9 mouse cellular contexts compared by ENCODE assay signal in the genomic region with DNA sequence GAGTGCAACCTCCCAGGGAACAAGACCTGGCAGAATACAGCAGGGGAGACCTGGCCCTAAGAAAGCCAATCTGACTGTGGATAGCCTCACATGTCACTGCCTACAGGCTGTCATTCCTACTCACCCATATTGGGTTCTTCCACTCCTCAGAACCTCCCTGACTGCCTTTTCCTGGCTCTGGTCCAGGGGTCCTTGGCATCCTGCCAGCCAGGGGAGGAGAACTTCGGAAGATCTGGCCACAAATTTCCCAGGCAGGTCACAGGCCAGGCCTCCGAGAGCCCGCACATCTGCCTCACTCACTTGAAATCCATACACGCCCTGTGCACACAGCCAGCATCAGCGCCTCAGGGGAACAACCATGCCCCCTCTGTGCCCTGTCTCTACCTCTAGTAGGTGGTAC. TPM values are rescaled to one million over a fixed set of nuclear protein-coding genes. Genes with fewer than 3 reads are reported as not detected.
DNase-seq lines count a peak whose midpoint lies in the region; ATAC-seq and TF ChIP-seq lines count a peak whose summit lies in the region.
"Had no signal": no experiment of that assay in that cellular context is flagged by ENCODE, and none has a peak within 500 bp of the region (broad histone marks: within the 10 kb centered on the region; RNA-seq: fewer than 3 reads in every experiment).

No protein-coding gene starts in this region.

- H3K4me2 ChIP-seq in heart, embryonic 13.5 days, result no peak overlapping the region
- H3K4me2 ChIP-seq in heart, embryonic 12.5 days, result no peak overlapping the region
- H3K4me2 ChIP-seq in midbrain, postnatal 0 days (ENCODE audit: low read depth, low read length, poor library complexity, severe bottlenecking), result no peak overlapping the region
- no peak overlapping the region for H3K4me2 ChIP-seq in intestine, embryonic 16.5 days (ENCODE audit: low read depth, low read length)
- no peak overlapping the region for H3K4me2 ChIP-seq in forebrain, embryonic 11.5 days (ENCODE audit: low read depth, low read length, severe bottlenecking)
- H3K4me2 ChIP-seq: midbrain, embryonic 12.5 days had no signal

- peak; percentile 64 for DNase-seq in right cerebral cortex, postnatal 14 days
- DNase-seq in right cerebral cortex, postnatal 36 days (ENCODE audit: low spot score in 2 of 2), result no peak
- DNase-seq in brain, embryonic 14.5 days (ENCODE audit: low read depth), result peak; percentile 36
- DNase-seq in midbrain, postnatal 0 days (ENCODE audit: low spot score), result peak; percentile 9
- no peak for DNase-seq in forebrain, embryonic 11.5 days (ENCODE audit: low spot score)

- H3K27ac ChIP-seq in heart, embryonic 13.5 days (replicated peaks), result no peak overlapping the region
- H3K27ac ChIP-seq in heart, embryonic 12.5 days (ENCODE audit: poor library complexity, severe bottlenecking), result no peak overlapping the region
- H3K27ac ChIP-seq in midbrain, postnatal 0 days (ENCODE audit: low read depth, low read length), result no peak overlapping the region
- no peak overlapping the region for H3K27ac ChIP-seq in intestine, embryonic 16.5 days (ENCODE audit: low read length)
- no peak overlapping the region for H3K27ac ChIP-seq in forebrain, embryonic 11.5 days (ENCODE audit: low read depth, low read length)
- H3K27ac ChIP-seq: midbrain, embryonic 12.5 days had no signal

- ATAC-seq in heart, embryonic 13.5 days (ENCODE audit: extremely low read depth, insufficient number of reproducible peaks, low FRiP score, low TSS enrichment), result no peak
- no peak for ATAC-seq in heart, embryonic 12.5 days (ENCODE audit: insufficient number of reproducible peaks, low FRiP score)
- ATAC-seq in midbrain, postnatal 0 days (ENCODE audit: low FRiP score), result no peak
- ATAC-seq in intestine, embryonic 16.5 days, result no peak
- ATAC-seq in forebrain, embryonic 11.5 days (replicated peaks; ENCODE audit: low FRiP score), result no peak

- TF ChIP-seq CTCF in brain, embryonic 14.5 days (IDR thresholded peaks at IDR 0.05; ENCODE audit: borderline replicate concordance, extremely low read depth, insufficient read depth, insufficient read length), result no peak
- TF ChIP-seq CTCF in midbrain, postnatal 0 days (IDR thresholded peaks at IDR 0.05), result no peak

- peaks cover 3% of the 10 kb centered on the region; the same call in 1 of the 2 replicates for H3K27me3 ChIP-seq in heart, embryonic 13.5 days (replicated peaks)
- H3K27me3 ChIP-seq in heart, embryonic 12.5 days (replicated peaks), result peaks cover 26% of the 10 kb centered on the region; the same call in 1 of the 2 replicates
- H3K27me3 ChIP-seq in midbrain, postnatal 0 days (ENCODE audit: insufficient read depth, low read length), result no peaks in the 10 kb centered on the region
- H3K27me3 ChIP-seq in intestine, embryonic 16.5 days (replicated peaks; ENCODE audit: control insufficient read depth, insufficient read depth, low read length), result no peaks in the 10 kb centered on the region
- no peaks in the 10 kb centered on the region for H3K27me3 ChIP-seq in forebrain, embryonic 11.5 days (ENCODE audit: control insufficient read depth, insufficient read depth, low read length)

- H3K4me3 ChIP-seq in heart, embryonic 13.5 days, result no peak overlapping the region
- H3K4me3 ChIP-seq in heart, embryonic 12.5 days, result no peak overlapping the region
- H3K4me3 ChIP-seq in midbrain, postnatal 0 days (ENCODE audit: low read depth, low read length), result no peak overlapping the region
- no peak overlapping the region for H3K4me3 ChIP-seq in intestine, embryonic 16.5 days (ENCODE audit: low read length)
- no peak overlapping the region for H3K4me3 ChIP-seq in forebrain, embryonic 11.5 days (ENCODE audit: low read depth, low read length)
- H3K4me3 ChIP-seq: midbrain, embryonic 12.5 days had no signal

- H3K36me3 ChIP-seq in heart, embryonic 13.5 days, result no peaks in the 10 kb centered on the region
- no peaks in the 10 kb centered on the region for H3K36me3 ChIP-seq in heart, embryonic 12.5 days
- no peaks in the 10 kb centered on the region for H3K36me3 ChIP-seq in midbrain, postnatal 0 days (ENCODE audit: insufficient read depth, low read length)
- H3K36me3 ChIP-seq in intestine, embryonic 16.5 days (ENCODE audit: control insufficient read depth, insufficient read depth, low read length), result no peaks in the 10 kb centered on the region
- H3K36me3 ChIP-seq in forebrain, embryonic 11.5 days (ENCODE audit: control insufficient read depth, insufficient read depth, low read length), result no peaks in the 10 kb centered on the region
- H3K36me3 ChIP-seq: midbrain, embryonic 12.5 days had no signal

- no peaks in the 10 kb centered on the region for H3K9me3 ChIP-seq in heart, embryonic 13.5 days
- no peaks in the 10 kb centered on the region for H3K9me3 ChIP-seq in heart, embryonic 12.5 days (replicated peaks)
- H3K9me3 ChIP-seq in midbrain, postnatal 0 days (ENCODE audit: low read length), result no peaks in the 10 kb centered on the region
- H3K9me3 ChIP-seq in intestine, embryonic 16.5 days (ENCODE audit: control insufficient read depth, low read length), result no peaks in the 10 kb centered on the region
- no peaks in the 10 kb centered on the region for H3K9me3 ChIP-seq in forebrain, embryonic 11.5 days (ENCODE audit: control insufficient read depth, low read length)
- H3K9me3 ChIP-seq: midbrain, embryonic 12.5 days had no signal

- peaks cover 20% of the 10 kb centered on the region for H3K4me1 ChIP-seq in heart, embryonic 13.5 days
- peaks cover 21% of the 10 kb centered on the region for H3K4me1 ChIP-seq in heart, embryonic 12.5 days (replicated peaks)
- no peaks in the 10 kb centered on the region; the same call in 1 of the 2 replicates for H3K4me1 ChIP-seq in midbrain, postnatal 0 days (ENCODE audit: insufficient read depth, low read length)
- peaks cover 6% of the 10 kb centered on the region; the same call in 1 of the 2 replicates for H3K4me1 ChIP-seq in intestine, embryonic 16.5 days (ENCODE audit: control insufficient read depth, insufficient read depth, low read length)
- no peaks in the 10 kb centered on the region for H3K4me1 ChIP-seq in forebrain, embryonic 11.5 days (replicated peaks; ENCODE audit: control insufficient read depth, insufficient read depth, low read length)
- H3K4me1 ChIP-seq: midbrain, embryonic 12.5 days had no signal

- TF ChIP-seq POLR2A in brain, embryonic 14.5 days (IDR thresholded peaks at IDR 0.05; ENCODE audit: borderline replicate concordance, extremely low read depth, insufficient read depth, insufficient read length, poor library complexity, severe bottlenecking), result no peak

- H3K9ac ChIP-seq in heart, embryonic 13.5 days, result peak overlapping the region; percentile 28; the same call in 1 of the 2 replicates
- no peak overlapping the region for H3K9ac ChIP-seq in heart, embryonic 12.5 days
- no peak overlapping the region for H3K9ac ChIP-seq in midbrain, postnatal 0 days (replicated peaks; ENCODE audit: low read length, poor library complexity, severe bottlenecking)
- no peak overlapping the region; the same call in 1 of the 2 replicates for H3K9ac ChIP-seq in intestine, embryonic 16.5 days (ENCODE audit: low read depth, low read length)
- H3K9ac ChIP-seq in forebrain, embryonic 11.5 days (ENCODE audit: low read length), result no peak overlapping the region
- H3K9ac ChIP-seq: midbrain, embryonic 12.5 days had no signal

- WGBS in heart, embryonic 13.5 days, result 13% methylated on average over 5 of the region's 5 CpGs
- WGBS in heart, embryonic 12.5 days, result 46% methylated on average over 5 of the region's 5 CpGs
- WGBS in midbrain, postnatal 0 days, result 65% methylated on average over 5 of the region's 5 CpGs
- 32% methylated on average over 5 of the region's 5 CpGs for WGBS in intestine, embryonic 16.5 days
- 71% methylated on average over 5 of the region's 5 CpGs for WGBS in forebrain, embryonic 11.5 days

RNA-seq across cellular contexts. Expression of a gene that starts 2.7 kb away (rescaled TPM):
- 28.7 and 32.4 TPM in 2 replicates for polyA plus RNA-seq in heart, embryonic 13.5 days (2015; fragmentation: Nextera tagmentation; extraction: Ambion mirVana)
- 18.2 and 20.5 TPM in 2 replicates for polyA plus RNA-seq in heart, embryonic 12.5 days (2016; fragmentation: Nextera tagmentation; extraction: Ambion mirVana)
- 0.07 and 0.19 TPM in 2 replicates for polyA plus RNA-seq in brain, embryonic 14.5 days (2012; rRNA removed)
- total RNA-seq in midbrain, postnatal 0 days (2014; rRNA removed), result 0.52 and 1.6 TPM in 2 replicates
- polyA plus RNA-seq in midbrain, postnatal 0 days (2015; fragmentation: Nextera tagmentation; extraction: Ambion mirVana), result 2.2 and 3.6 TPM in 2 replicates
- polyA plus RNA-seq in intestine, embryonic 16.5 days (2015; fragmentation: Nextera tagmentation; extraction: Ambion mirVana), result 27.7 and 33.3 TPM in 2 replicates
- not detected in 2 replicates for polyA plus RNA-seq in forebrain, embryonic 11.5 days (2014; fragmentation: Nextera tagmentation; extraction: Ambion mirVana)

RNA-seq across cellular contexts. Expression of a gene that starts 15.6 kb away (rescaled TPM):
- not detected in 2 replicates for polyA plus RNA-seq in heart, embryonic 13.5 days (2015; fragmentation: Nextera tagmentation; extraction: Ambion mirVana)
- not detected in 2 replicates for polyA plus RNA-seq in heart, embryonic 12.5 days (2016; fragmentation: Nextera tagmentation; extraction: Ambion mirVana)
- polyA plus RNA-seq in brain, embryonic 14.5 days (2012; rRNA removed), result 0.09 TPM in 1 of 2 replicates, not detected in the other
- total RNA-seq in midbrain, postnatal 0 days (2014; rRNA removed), result not detected in 2 replicates
- polyA plus RNA-seq in midbrain, postnatal 0 days (2015; fragmentation: Nextera tagmentation; extraction: Ambion mirVana), result not detected in 2 replicates
- polyA plus RNA-seq in intestine, embryonic 16.5 days (2015; fragmentation: Nextera tagmentation; extraction: Ambion mirVana), result 0.05 TPM in 2 replicates
- polyA plus RNA-seq in forebrain, embryonic 11.5 days (2014; fragmentation: Nextera tagmentation; extraction: Ambion mirVana), result not detected in 2 replicates
- polyA plus RNA-seq: midbrain, embryonic 12.5 days had no signal

RNA-seq across cellular contexts. Expression of a gene that starts 22.1 kb away (rescaled TPM):
- 27.1 and 30.6 TPM in 2 replicates for polyA plus RNA-seq in heart, embryonic 13.5 days (2015; fragmentation: Nextera tagmentation; extraction: Ambion mirVana)
- 30.5 and 31.8 TPM in 2 replicates for polyA plus RNA-seq in heart, embryonic 12.5 days (2016; fragmentation: Nextera tagmentation; extraction: Ambion mirVana)
- 26.7 and 30.6 TPM in 2 replicates for polyA plus RNA-seq in brain, embryonic 14.5 days (2012; rRNA removed)
- total RNA-seq in midbrain, postnatal 0 days (2014; rRNA removed), result 25.2 and 27.3 TPM in 2 replicates
- 25.1 and 27.2 TPM in 2 replicates for polyA plus RNA-seq in midbrain, postnatal 0 days (2015; fragmentation: Nextera tagmentation; extraction: Ambion mirVana)
- polyA plus RNA-seq in intestine, embryonic 16.5 days (2015; fragmentation: Nextera tagmentation; extraction: Ambion mirVana), result 33.6 and 34.6 TPM in 2 replicates
- polyA plus RNA-seq in forebrain, embryonic 11.5 days (2014; fragmentation: Nextera tagmentation; extraction: Ambion mirVana), result 24.0 and 24.5 TPM in 2 replicates

RNA-seq across cellular contexts. Expression of a gene that starts 24.0 kb away (rescaled TPM):
- 13.3 and 13.7 TPM in 2 replicates for polyA plus RNA-seq in heart, embryonic 13.5 days (2015; fragmentation: Nextera tagmentation; extraction: Ambion mirVana)
- polyA plus RNA-seq in heart, embryonic 12.5 days (2016; fragmentation: Nextera tagmentation; extraction: Ambion mirVana), result 11.3 and 12.5 TPM in 2 replicates
- 43.2 and 59.4 TPM in 2 replicates for polyA plus RNA-seq in brain, embryonic 14.5 days (2012; rRNA removed)
- total RNA-seq in midbrain, postnatal 0 days (2014; rRNA removed), result 8.0 and 10.5 TPM in 2 replicates
- 26.7 and 33.3 TPM in 2 replicates for polyA plus RNA-seq in midbrain, postnatal 0 days (2015; fragmentation: Nextera tagmentation; extraction: Ambion mirVana)
- 15.8 and 19.4 TPM in 2 replicates for polyA plus RNA-seq in intestine, embryonic 16.5 days (2015; fragmentation: Nextera tagmentation; extraction: Ambion mirVana)
- 20.4 and 22.6 TPM in 2 replicates for polyA plus RNA-seq in forebrain, embryonic 11.5 days (2014; fragmentation: Nextera tagmentation; extraction: Ambion mirVana)

RNA-seq across cellular contexts. Expression of a gene that starts 24.2 kb away (rescaled TPM):
- 18.8 and 20.4 TPM in 2 replicates for polyA plus RNA-seq in heart, embryonic 13.5 days (2015; fragmentation: Nextera tagmentation; extraction: Ambion mirVana)
- 22.4 and 23.0 TPM in 2 replicates for polyA plus RNA-seq in heart, embryonic 12.5 days (2016; fragmentation: Nextera tagmentation; extraction: Ambion mirVana)
- 12.4 and 18.7 TPM in 2 replicates for polyA plus RNA-seq in brain, embryonic 14.5 days (2012; rRNA removed)
- total RNA-seq in midbrain, postnatal 0 days (2014; rRNA removed), result 3.4 and 5.8 TPM in 2 replicates
- polyA plus RNA-seq in midbrain, postnatal 0 days (2015; fragmentation: Nextera tagmentation; extraction: Ambion mirVana), result 2.2 and 2.5 TPM in 2 replicates
- polyA plus RNA-seq in intestine, embryonic 16.5 days (2015; fragmentation: Nextera tagmentation; extraction: Ambion mirVana), result 20.6 and 22.7 TPM in 2 replicates
- 34.6 and 36.0 TPM in 2 replicates for polyA plus RNA-seq in forebrain, embryonic 11.5 days (2014; fragmentation: Nextera tagmentation; extraction: Ambion mirVana)

Comparison
In these comparisons a context has a peak if more than half of its experiments do, and no peak if none do; other contexts are left out.
1. DNase-seq: peak in right cerebral cortex, postnatal 14 days (single experiment), brain, embryonic 14.5 days (single experiment) and midbrain, postnatal 0 days (single experiment); none in right cerebral cortex, postnatal 36 days (0 of 2) and forebrain, embryonic 11.5 days (single experiment).